Mouse (Mus musculus): ENCODE results near the gene Gm13030.
"Not testable (repeated sequence)": the region's sequence is repeated elsewhere in the genome, so short reads cannot be mapped to it uniquely, and the experiment has no call there.

Gm13030 gene

GRCm38 (mm10) chr4:138873864-138874263 is at the start of gene Gm13030:
Gene Gm13030 (minus strand): TSS chr4:138873964.
- no peak for DNase-seq (ENCODE audit: low read depth, low spot score)

- DNase-seq (ENCODE audit: low read depth, low spot score), result peak; percentile 93
Measured at GRCm38 (mm10) chr4:138922131-138922459, 48.3 kb upstream of the Gm13030 start.

GRCm38 (mm10) chr4:138921254-138922130 is 47.7 kb upstream of the Gm13030 start:
- no peak for DNase-seq (ENCODE audit: low read depth, low spot score)

GRCm38 (mm10) chr4:138917282-138917681 is 43.5 kb upstream of the Gm13030 start:
- DNase-seq (ENCODE audit: low read depth, low spot score), result no peak

GRCm38 (mm10) chr4:138913797-138914196 is 40.0 kb upstream of the Gm13030 start, which contains the start of gene Otud3:
Gene Otud3 (minus strand): TSS chr4:138913945.
- peak; percentile 97 for DNase-seq (ENCODE audit: low read depth, low spot score)

- DNase-seq (ENCODE audit: low read depth, low spot score), result peak; percentile 25
Measured at GRCm38 (mm10) chr4:138913141-138913787, 39.5 kb upstream of the Gm13030 start.

GRCm38 (mm10) chr4:138905624-138906337 is 32.0 kb upstream of the Gm13030 start:
- no peak for DNase-seq (ENCODE audit: low read depth, low spot score)

GRCm38 (mm10) chr4:138899361-138899760 is 25.6 kb upstream of the Gm13030 start:
- peak; percentile 60 for DNase-seq (ENCODE audit: low read depth, low spot score)

- not testable (repeated sequence) for DNase-seq (ENCODE audit: low read depth, low spot score)
Measured at GRCm38 (mm10) chr4:138893789-138894188, 20.0 kb upstream of the Gm13030 start.

- no peak for DNase-seq (ENCODE audit: low read depth, low spot score)
Measured at GRCm38 (mm10) chr4:138892655-138893054, 18.9 kb upstream of the Gm13030 start.

GRCm38 (mm10) chr4:138889635-138890034 is 15.9 kb upstream of the Gm13030 start:
- no peak for DNase-seq (ENCODE audit: low read depth, low spot score)

- no peak for DNase-seq (ENCODE audit: low read depth, low spot score)
Measured at GRCm38 (mm10) chr4:138889165-138889564, 15.4 kb upstream of the Gm13030 start.

- peak; percentile 88 for DNase-seq (ENCODE audit: low read depth, low spot score)
Measured at GRCm38 (mm10) chr4:138884261-138884660, 10.5 kb upstream of the Gm13030 start.

- no peak for DNase-seq (ENCODE audit: low read depth, low spot score)
Measured at GRCm38 (mm10) chr4:138882179-138882578, 8.4 kb upstream of the Gm13030 start.

- DNase-seq (ENCODE audit: low read depth, low spot score), result no peak
Measured at GRCm38 (mm10) chr4:138880811-138881584, 7.2 kb upstream of the Gm13030 start.

GRCm38 (mm10) chr4:138879808-138880207 is 6.0 kb upstream of the Gm13030 start:
- DNase-seq (ENCODE audit: low read depth, low spot score), result no peak

GRCm38 (mm10) chr4:138878783-138879182 is 5.0 kb upstream of the Gm13030 start:
- no peak for DNase-seq (ENCODE audit: low read depth, low spot score)

- DNase-seq (ENCODE audit: low read depth, low spot score), result no peak
Measured at GRCm38 (mm10) chr4:138877731-138878130, 4.0 kb upstream of the Gm13030 start, which contains the start of gene Pla2g2e. Gene Pla2g2e (plus strand): TSS chr4:138877942.

- no peak for DNase-seq (ENCODE audit: low read depth, low spot score)
Measured at GRCm38 (mm10) chr4:138875986-138876385, 2.2 kb upstream of the Gm13030 start.

- not testable (repeated sequence) for DNase-seq (ENCODE audit: low read depth, low spot score)
Measured at GRCm38 (mm10) chr4:138875275-138875674, 1.5 kb upstream of the Gm13030 start.

GRCm38 (mm10) chr4:138868666-138869065 is 5.1 kb downstream of the Gm13030 start:
- DNase-seq (ENCODE audit: low read depth, low spot score), result no peak

Measured in brain, adult 2 months (tissue).